Mouse (Mus musculus) heart, adult 8-10 months (tissue): ENCODE measurements around the gene Tjp1. TPM values are rescaled to one million over a fixed set of nuclear protein-coding genes. Genes with fewer than 3 reads are reported as not detected.

Source experiments
- DNase-seq: peaks from one replicate; pipeline ENCODE4 v3.0.0; 2022; ENCODE audit warnings: low spot score
- total RNA-seq, 4 experiments: library from RNA; stranded (reverse); gene quantifications; 2 replicates each; pipeline ENCODE4 v1.2.4; 2022

Gene Tjp1
- total RNA-seq, result 100 to 1,000 TPM in 1 of 4 experiments, 10 to 100 TPM in 3; 82.4 to 101 (median 95.7) TPM

DNA sequence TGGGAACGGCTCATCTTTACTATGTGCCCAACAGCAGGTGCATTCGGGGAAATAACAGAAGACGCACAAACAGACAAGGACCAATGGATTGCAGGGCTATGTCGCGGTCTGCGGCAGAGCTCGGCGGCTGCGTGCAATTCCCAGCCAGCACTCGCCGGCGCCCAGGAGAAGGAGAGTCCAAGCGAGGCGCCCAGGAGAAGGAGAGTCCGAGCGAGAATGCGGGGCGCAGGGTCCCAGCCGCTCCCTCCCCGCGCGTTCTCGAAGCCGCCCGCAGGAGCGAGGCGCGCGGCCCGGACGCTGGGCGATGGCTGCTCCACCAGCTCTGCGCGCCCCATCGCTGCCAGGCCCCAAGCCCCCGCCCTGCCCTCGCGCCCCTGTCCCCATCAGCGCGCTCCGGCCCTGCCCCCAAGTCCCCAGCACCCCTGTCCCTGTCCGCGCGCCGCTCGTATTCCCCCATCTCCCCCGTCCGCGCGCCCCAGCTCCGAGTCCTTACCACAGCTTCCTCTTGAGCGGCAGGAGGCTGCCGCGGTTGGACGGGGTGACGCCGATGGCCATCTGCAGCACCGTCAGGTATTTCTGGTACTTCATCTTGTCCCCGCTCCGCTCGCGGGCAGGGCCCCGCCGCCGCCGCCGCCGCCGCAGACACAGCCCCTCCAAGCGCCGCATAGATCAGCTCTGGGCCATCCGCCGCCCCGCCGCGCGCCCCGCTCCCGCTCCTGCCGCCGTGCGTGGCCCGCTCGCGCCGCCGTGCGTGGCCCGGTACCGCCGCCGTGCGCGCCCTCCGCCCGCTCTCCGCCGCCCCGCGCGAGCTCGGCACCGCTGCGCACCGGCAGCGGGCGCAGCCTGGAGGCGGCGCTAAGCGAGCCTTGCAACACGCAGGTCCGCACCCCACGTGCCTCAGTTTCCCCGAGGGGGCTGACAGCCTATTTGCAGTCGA lies at the start of gene Tjp1:
Gene Tjp1, minus strand, starts transcription at position 711 of the 937 bp plus-strand sequence.
- DNase-seq, result no peak

DNA sequence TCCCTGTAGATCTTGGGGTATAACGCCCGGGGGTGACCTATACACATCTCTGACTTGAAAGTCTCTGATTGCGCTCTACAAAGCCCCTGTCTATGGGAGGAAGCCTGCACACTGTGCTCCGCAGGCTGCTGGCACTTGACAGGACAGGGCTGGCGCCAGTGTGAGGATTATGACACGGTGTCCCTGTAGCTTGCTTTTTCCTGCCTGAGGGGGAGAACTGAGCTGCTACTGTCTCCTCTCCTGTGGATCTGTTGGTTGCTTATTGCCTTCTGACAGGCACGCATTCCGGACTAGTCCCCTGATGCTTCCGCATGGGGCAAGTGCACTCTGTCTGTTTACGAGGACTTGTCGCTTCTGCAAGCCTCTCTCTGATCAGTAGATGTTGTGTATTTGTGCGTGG lies 49.5 kb upstream of the Tjp1 start:
- no peak for DNase-seq

DNA sequence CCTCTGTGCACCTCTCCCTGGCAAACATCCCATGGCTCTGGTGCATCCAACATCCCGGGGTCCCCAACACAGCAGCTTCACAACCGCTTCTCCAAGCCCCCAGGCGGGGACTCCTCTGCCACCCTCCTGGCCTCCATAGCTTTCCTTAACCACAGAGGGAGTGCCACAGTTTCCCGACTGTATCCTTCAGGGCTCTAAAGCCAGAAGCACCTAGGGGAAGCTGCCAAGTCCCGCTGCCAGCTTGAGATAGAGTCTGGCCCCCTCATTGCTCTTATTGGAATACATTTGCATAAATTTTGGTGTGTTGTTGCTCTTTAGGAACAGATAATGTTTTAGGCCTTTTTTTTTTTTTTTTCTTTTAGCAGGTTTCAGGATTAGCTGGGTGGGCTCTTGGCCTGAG lies 45.1 kb upstream of the Tjp1 start:
- DNase-seq, result no peak

DNA sequence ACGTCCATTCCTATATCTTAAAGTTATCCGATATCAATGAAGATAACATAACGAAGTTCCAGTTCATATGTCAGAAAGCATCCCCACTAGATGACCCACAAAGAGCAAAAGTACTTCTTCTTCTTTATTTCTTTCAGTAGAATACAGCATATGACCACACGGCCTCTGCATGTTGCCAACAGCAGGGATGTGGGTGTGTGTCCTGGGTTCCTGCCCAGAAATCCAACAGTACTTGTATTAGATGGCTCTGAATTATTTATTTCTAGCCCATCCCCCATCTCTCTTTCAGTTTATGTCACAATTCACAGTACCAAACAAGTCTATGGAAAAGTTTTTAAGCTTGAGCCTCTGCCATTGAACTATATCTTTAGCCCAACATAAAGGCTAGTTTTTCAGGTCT lies 43.1 kb upstream of the Tjp1 start:
- DNase-seq, result no peak

DNA sequence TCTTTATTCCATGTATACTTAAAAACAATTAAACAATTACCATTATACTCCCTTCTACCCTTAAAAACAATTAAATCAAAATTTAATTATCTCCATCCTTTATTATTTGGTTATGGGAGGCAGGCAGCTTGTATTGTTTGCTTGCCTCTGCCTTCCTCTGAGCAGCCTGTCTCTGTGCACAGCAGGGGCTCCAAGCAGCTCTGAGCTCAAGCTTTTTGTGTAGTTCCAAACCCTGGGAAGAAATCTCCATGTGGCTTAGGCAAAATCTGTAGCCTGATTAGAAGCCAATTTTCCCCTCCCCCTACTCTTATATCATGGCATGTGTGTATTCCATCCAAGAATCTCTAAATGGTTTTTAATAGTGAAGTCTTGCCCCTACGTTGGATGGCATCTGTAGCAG lies 28.4 kb upstream of the Tjp1 start:
- DNase-seq, result no peak

DNA sequence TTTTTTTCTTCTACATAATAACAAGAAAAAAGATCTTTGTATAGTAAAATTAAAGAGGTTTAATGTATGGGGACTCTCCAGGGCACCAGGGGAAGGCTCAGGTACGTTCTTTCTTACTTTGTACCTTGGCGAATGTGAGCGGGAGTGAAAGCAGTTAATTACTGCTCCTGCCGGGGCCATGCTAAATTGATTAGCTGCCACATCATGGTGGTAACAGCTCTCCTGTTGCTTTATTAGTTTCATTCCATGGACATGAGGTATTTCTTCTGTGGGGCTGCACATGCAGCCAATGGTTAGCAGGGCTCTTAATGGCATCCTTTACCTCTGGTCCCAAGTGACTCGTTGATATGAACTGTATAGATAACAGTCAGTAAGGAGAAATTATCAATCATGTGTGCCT lies 18.2 kb upstream of the Tjp1 start:
- no peak for DNase-seq

DNA sequence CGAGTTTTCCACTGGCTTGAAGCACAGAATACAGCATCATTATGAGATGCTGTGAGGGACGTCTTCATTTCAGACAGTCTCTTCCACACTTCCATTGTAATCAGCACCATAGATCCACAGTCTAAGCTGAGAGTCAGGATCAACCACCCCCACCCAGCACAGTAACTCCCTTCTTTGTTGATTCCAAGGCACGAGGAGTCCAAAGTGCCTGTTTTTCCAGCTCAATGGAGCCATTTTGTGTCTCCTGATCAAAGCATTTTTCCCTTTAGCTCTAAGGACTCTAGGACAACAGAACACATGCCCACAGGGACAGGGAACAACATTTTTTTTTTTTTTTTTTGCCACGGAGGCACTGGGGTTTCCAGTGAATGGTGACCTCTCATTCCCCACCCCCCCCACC lies 5.1 kb upstream of the Tjp1 start:
- DNase-seq, result no peak

DNA sequence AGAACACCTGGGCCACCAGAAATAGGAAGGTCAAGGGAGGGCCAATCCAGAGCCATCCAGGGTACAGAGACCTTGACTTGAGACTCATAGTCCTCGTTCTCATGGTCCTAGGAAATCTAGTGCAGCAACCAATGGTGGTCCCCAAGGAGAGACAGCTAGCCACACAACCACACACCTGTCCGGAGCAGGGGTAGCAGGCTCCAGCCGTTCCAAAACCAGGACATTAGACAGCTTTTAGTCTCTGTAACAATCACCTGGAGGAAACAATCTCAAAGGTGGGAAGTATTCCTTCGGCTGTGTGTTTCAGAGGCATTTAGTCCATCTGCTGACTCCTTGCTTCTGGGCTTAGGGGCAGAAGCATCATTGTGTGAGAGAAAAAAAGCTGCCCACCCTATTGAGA lies 4.5 kb downstream of the Tjp1 start:
- DNase-seq, result no peak

DNA sequence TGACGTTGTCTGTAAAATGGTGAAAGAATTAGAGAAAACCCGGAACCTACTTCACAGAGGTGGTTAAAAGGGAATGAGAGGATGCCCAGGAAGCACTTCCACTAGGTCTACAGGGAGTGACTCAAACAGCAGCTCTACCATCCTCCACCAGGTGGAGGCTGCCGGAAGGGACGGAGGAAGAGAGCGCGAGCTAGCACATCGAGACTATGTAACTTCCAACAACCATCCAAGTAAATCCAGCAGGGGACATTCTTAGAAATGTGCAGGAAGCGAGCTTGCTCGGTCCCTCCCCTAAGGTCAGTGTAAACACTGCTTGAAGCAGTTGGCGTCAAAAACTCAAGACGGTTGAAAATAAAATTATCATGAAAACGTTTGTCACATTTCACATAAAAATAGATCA lies 5.1 kb downstream of the Tjp1 start:
- no peak for DNase-seq

DNA sequence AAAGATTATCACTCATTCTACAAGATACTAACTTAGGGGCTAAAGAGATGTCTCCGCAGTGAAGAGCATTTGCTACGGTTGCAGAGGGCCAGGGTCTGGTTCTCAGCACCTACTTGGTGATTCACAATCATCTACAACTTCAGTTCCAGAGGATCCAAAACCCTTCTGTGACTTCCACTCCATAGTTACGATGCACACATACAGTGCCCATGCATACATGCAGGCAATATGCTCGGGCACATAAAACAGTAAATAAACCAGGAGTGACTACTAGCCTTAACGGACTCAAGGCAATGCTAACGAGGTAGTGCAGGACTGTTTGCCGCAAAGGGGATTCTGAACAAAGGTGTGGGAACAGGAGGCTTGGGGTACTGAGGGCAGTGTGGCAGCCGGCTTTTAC lies 7.0 kb downstream of the Tjp1 start:
- DNase-seq, result no peak

DNA sequence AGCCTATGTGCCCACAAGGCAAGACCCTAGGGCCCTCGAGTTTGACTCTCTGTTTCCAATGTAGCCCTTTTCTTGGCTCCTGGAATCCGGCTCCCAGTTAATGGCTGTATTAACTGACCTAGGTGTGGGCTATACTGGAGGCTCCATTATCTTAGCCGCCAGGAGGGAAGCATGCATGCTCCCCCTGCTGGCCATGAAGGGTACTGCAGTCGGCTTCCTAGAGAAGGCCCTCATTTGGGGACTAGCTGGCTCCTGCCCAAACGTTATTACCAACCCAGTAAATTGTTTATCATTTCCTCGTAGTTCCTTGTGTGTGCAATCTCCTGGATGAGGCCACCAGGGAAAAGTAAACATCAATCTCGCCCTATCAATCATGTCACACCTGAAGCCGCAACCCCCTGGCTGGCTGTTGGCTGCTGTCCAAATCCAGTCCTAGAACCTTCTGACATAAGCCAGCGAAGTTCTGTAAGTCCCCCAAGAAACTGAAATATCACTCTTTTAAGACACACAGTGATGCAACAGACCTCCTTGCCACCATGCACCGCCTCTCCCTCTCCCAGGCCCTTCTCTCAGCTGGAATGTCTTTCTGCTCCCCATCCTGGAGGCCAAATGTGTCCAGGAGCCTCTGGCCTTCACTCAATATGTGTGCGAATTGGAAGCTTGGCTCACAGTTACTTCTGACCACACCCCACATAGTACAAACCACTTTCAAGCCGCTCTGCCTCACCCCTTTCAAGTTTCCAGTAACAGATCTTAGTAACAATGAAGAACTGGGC lies 7.6 kb downstream of the Tjp1 start:
- DNase-seq, result peak; percentile 63

DNA sequence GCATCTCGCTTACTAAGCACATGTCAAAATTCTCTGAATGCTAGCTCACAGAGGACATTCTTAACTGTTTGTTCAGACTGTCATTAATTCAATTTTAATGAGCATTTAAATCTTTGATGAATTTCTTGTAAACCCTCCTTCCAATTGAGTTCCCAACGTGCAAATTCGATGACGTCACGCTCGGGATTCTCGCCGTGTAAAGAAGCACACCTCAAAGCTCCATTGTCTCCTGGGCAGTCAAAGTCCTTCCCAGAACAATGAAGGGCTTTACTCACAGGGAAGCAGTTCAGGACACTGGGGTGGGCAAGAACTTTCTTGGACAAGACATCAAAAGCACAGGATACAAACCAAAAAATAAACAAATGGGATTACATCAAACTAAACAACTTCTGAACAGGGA lies 10.7 kb downstream of the Tjp1 start:
- DNase-seq, result no peak

DNA sequence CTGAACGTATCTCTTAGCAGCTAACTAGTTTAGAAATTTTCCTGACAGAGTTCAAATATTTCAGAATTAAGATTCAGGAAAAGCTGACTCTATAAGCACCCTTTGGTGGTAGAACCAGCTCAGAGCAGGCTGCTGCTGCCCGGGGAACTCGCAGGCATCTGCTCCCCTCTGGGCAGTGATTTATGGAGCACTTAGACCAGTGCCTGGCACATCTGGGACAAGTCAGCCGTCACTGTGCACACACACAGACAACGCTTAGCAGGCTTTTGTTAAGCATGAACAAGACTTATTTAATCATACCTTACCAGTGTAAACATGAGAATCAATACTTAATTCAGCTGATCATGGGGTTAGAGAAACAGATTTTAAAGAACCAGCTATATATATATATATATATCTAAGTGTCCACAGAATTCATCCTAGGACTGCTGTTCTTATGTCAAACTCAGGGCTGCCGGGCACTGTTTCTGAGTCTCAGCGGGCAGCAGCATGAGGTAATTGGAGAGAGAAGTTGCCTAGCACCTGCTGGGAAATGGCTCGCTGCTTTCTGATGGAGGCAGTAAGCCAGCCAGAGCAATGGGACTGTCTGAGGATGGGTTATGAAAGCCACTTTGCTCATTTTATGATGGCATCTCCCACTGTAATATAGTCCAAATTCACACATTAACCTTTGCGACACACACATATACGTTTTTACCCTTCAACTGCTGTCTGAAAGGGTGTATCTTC lies 14.0 kb downstream of the Tjp1 start:
- no peak for DNase-seq

DNA sequence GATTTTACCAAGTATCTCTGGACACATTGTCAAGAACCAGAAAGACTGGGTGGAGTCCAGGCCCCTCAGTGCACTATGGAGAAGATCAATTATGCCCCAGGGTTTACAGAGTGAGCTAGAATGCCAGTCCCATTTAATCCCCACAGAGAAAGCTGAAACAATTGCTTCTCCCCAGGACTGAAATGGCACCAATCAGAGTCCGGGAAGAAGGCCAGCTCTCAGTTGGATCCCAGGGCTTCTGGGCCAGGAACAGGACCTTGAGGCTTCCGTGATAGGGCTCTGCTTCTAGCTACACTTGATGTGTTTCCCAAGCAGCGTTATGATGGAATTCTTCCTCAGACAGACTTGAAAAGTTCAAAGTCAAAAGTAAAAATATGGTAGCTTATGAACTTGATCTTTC lies 18.2 kb downstream of the Tjp1 start:
- DNase-seq, result peak; percentile 31

DNA sequence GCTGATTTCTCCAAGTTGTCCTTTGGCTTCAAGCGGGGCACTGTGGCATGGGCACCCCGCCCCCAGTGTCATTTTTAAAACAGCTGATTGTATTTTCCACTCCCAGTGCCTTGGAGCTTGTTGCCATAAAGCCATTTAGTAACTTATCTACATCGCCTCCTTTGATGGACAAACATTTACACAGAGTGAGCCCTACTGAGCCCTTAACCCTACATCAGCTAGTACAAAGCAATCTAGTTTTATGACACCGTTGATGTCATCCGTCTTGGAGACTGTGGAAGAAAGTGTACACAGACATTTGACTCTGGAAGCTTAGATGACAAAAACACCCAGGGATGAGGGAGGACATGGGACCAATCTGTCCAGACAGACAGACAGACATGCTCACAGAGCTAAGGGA lies 20.2 kb downstream of the Tjp1 start:
- DNase-seq, result no peak

DNA sequence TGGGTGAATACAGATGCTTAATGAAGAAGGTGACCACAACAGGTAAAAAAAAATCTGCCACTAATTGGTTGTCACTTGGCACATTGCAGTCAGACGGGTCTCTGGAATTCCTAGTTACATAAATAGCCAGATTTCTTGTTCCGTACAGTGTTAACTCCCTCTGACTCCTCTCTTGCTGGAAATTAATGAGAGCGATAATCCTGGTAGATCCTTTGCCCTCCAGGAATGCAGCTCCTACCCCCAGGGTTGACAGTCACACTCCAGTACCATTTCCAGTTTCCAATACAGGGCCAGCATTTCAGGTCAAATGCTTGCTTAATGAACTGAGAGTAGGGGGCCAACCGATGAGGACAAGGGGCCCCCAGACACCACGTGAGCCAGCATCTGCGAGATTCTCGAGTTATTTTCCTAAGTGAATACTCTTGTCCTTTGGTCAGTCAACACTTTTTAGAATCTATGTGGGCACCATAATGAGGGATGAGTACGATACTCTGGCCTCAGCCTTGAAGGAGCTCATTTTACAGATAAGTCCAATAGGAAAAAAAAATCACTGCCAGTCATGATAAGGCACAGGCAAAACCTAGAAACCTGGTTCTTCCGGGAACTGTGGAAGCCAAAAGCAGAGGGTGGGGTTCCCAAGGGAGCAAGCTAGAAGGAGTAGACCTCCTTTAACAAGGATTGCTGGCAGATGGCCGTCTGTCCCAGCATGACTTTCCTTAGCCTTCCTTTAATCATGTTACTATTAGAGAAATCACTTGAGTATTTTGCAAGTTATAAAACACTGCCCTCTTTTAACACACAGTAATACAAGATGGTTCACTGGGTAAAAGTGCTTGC lies 24.9 kb downstream of the Tjp1 start:
- DNase-seq, result no peak

DNA sequence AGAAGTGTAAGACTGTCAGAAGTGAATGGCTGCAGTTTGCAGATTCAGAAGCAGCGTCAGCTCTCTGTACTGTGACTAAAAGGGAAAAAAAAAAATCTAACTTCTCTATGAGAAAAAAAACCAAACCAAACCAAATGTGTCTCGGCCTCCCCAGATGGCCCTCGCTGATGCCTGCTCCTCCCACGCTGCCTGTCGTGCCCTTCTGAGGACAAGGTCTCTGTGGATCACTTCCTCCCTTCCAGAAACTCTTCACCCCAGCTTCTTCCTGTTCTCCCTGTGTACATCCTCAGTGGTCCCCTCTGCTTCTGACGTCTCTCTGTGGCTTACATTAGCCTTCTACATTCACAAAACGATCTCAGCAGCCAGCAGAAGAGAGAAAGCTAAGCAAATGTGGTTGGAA lies 26.8 kb downstream of the Tjp1 start:
- no peak for DNase-seq

DNA sequence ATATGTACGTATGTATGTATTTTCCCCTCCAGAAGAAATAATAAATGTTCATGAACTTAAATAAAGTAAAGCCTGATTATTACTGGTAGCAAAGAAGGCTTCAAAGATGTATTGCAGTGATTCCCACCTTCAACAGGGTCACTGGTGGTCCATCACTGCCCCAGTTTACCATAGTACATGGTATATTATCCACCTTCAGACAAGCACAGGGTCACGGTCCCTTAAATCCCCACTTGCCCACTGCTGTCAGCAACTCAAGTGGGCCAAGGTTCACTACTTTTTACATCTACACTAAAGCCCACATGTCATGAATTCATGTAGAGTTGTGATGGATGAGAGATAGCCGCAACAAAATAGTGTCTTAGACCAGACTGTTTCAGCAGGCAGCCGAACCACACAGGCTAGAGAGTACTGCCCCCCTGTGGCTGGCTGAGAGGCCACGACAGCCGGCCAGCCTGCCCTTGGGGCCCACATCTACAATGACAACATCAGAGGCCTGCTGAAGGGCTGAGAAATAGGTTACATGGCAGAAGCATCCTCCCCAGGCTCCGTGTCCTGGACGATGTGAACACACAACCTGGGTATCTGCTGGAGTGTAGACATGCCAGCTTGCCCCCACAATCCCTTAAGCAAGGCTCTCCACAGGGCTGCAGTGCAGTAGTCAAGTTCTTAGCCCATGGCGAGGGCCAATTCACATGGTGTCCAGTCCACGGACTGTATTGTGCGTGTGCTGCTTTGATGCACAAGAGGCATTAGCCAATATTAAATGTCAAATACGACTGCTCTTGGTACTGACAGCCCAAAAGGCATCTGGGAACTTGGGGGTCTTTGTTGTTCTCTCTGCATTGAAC lies 29.6 kb downstream of the Tjp1 start:
- DNase-seq, result peak; percentile 65

DNA sequence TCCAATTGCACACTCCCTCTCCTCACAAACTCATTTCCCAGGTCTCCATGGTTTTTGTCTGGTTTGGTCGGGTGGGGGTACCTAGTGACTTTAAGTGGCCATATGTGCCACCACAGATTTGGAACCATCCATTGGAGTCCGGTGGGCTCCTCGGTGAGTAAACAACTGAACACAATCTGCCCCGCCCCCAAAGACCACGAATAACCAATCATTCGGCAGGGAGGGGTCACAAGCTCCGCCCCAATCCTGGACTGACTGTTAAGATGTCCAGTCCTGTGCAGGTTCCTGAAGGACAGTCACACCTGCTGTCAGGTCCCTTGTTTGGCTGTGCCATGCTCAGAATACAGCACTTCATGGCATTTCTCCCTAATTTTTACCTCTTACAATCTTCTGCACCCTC lies 37.1 kb downstream of the Tjp1 start:
- no peak for DNase-seq

DNA sequence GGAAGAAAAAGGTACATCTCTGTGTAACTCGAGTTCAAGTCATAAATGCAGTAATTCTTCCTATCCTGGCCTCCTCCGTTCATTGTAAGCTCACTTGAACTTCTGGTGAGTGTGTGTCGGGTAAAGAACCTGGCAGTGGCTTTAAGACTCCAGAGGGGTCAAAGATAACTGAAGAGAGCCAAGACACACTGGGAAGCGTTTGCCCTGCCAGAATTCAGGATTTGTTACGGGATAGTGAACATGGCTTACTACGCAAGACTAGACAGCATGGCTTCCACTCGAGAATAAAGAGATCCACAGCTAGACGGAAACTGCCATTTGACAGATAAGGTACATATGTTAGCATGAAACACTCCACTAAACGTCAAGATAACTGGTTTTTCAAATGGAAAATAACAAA lies 37.8 kb downstream of the Tjp1 start:
- no peak for DNase-seq
